ENCODE assay signal across 9 mouse cellular contexts in genomic region chr10:76253536-76253935, GRCm38 (mm10). TPM values are rescaled to one million over a fixed set of nuclear protein-coding genes. Genes with fewer than 3 reads are reported as not detected.
DNase-seq lines count a peak whose midpoint lies in the region; ATAC-seq and TF ChIP-seq lines count a peak whose summit lies in the region.
"Had no signal": no experiment of that assay in that cellular context is flagged by ENCODE, and none has a peak within 500 bp of the region (broad histone marks: within the 10 kb centered on the region; RNA-seq: fewer than 3 reads in every experiment).

TSS of gene S100b (plus strand) at chr10:76253853.

- H3K4me3 ChIP-seq in heart, embryonic 13.5 days = no peak within 1 kb of the TSS
- peak within 1 kb of the TSS; percentile 28 for H3K4me3 ChIP-seq in cortical plate, adult 2 months (ENCODE audit: insufficient read depth, low read length)

- H3K9me3 ChIP-seq in heart, embryonic 13.5 days = no peaks in the 10 kb centered on the region

- H3K27ac ChIP-seq in heart, embryonic 13.5 days (replicated peaks) = no peak within 1 kb of the TSS
- no peak within 1 kb of the TSS for H3K27ac ChIP-seq in cortical plate, adult 2 months (ENCODE audit: insufficient read depth, low read length)
- H3K27ac ChIP-seq: macrophage had no signal

- TF ChIP-seq POLR2A in cortical plate, adult 2 months (IDR thresholded peaks at IDR 0.05; ENCODE audit: extremely low read depth, insufficient read depth, low read length) = peak; percentile 57

- peaks cover 39% of the 10 kb centered on the region for H3K4me1 ChIP-seq in heart, embryonic 13.5 days
- H3K4me1 ChIP-seq in cortical plate, adult 2 months (ENCODE audit: control insufficient read depth, insufficient read depth, low read length) = peaks cover 6% of the 10 kb centered on the region; the same call in 1 of the 2 replicates

- no peak; the same call in 1 of the 2 replicates for ATAC-seq in heart, embryonic 13.5 days (ENCODE audit: extremely low read depth, insufficient number of reproducible peaks, low FRiP score, low TSS enrichment)

- 41% methylated on average over 4 of the region's 4 CpGs for WGBS in heart, embryonic 13.5 days

- no peaks in the 10 kb centered on the region for H3K36me3 ChIP-seq in heart, embryonic 13.5 days

- no peaks in the 10 kb centered on the region for H3K27me3 ChIP-seq in heart, embryonic 13.5 days (replicated peaks)

- H3K4me2 ChIP-seq in heart, embryonic 13.5 days = no peak within 1 kb of the TSS

- no peak for DNase-seq in heart, adult 9 months (ENCODE audit: low spot score in 2 of 2)
- peak; percentile 44 for DNase-seq in MN1 (ENCODE audit: low spot score)
- peak; percentile 46 to 65 for DNase-seq in layer of hippocampus, postnatal 10 days (ENCODE audit: low spot score in 2 of 2)
- DNase-seq in skeletal muscle tissue, adult 2 months (ENCODE audit: low read depth, low spot score) = peak; percentile 10
- no peak for DNase-seq in embryo, embryonic 11 days
- DNase-seq in retina, postnatal 1 day = no peak

- H3K9ac ChIP-seq in heart, embryonic 13.5 days = 0 out of 2 replicates have a peak within 1 kb of the TSS, but pooled peaks have one; percentile 30

- TF ChIP-seq CTCF in cortical plate, adult 2 months (IDR thresholded peaks at IDR 0.05; ENCODE audit: extremely low read depth, insufficient read depth, low read length) = no peak

RNA-seq across cellular contexts. Expression of gene S100b, which starts in this region (rescaled TPM):
- 0.16 and 0.42 TPM in 2 replicates for polyA plus RNA-seq in heart, embryonic 13.5 days (2015; fragmentation: Nextera tagmentation; extraction: Ambion mirVana)
- 238 and 260 TPM in 2 replicates for polyA plus RNA-seq in cortical plate, adult 2 months (2012; rRNA removed)
- total RNA-seq in layer of hippocampus, postnatal 10 days (2021) = 10 to 100 TPM; 46.1 to 50.0 TPM
- polyA plus RNA-seq: macrophage had no signal

Comparison
In these comparisons a context has a peak if more than half of its experiments do, and no peak if none do; other contexts are left out.
1. RNA of gene S100b (polyA plus RNA-seq): 238 to 260 TPM in cortical plate, adult 2 months; 0.16 to 0.42 TPM in heart, embryonic 13.5 days; every median in the first group is over 100 times any median in the second.
2. DNase-seq: peak in MN1 (single experiment), layer of hippocampus, postnatal 10 days (2 of 2) and skeletal muscle tissue, adult 2 months (single experiment); none in heart, adult 9 months (0 of 2), embryo, embryonic 11 days (single experiment) and retina, postnatal 1 day (single experiment).